Mouse (Mus musculus): Measurements from ENCODE around the gene Rabac1.

- TF ChIP-seq CTCF (IDR thresholded peaks at IDR 0.05; ENCODE audit: low read depth) (no peak), EP300 (IDR thresholded peaks at IDR 0.05; ENCODE audit: low read depth) (no peak)
Measured at GRCm38 (mm10) chr7:25004806-25005205, 32.3 kb upstream of the Rabac1 start.
